Mouse (Mus musculus) G1E (cell line): ENCODE measurements around the gene Prkaca.

Experiments
- CTCF ChIP-seq: IDR thresholded peaks from 2 replicates; pipeline ENCODE4 v1.5.1; 2012; ENCODE audit warnings: low read depth, low read length, inconsistent platforms, mixed read lengths
- GATA1 ChIP-seq: IDR thresholded peaks from 2 replicates; pipeline ENCODE4 v1.6.1; 2012; ENCODE audit warnings: borderline replicate concordance, low read length, inconsistent platforms, mixed read lengths
- GATA2 ChIP-seq: IDR thresholded peaks from 2 replicates; pipeline ENCODE4 v1.6.1; 2012; ENCODE audit warnings: low read depth, low read length, inconsistent platforms, borderline replicate concordance
- POLR2AphosphoS5 ChIP-seq: IDR thresholded peaks from 2 replicates; pipeline ENCODE4 v1.6.1; 2012; ENCODE audit warnings: low read depth, low read length, inconsistent platforms; ENCODE audit not compliant: insufficient replicate concordance
- TAL1 ChIP-seq: conservative IDR thresholded peaks from 2 replicates; pipeline ENCODE4 v1.6.1; 2012; ENCODE audit warnings: low read depth, low read length, inconsistent platforms, mixed read lengths

- peak; percentile 80; the same call in 1 of the 2 replicates for TF ChIP-seq CTCF
- no peak for TF ChIP-seq TAL1
- no peak for TF ChIP-seq POLR2AphosphoS5
- no peak for TF ChIP-seq GATA1
- TF ChIP-seq GATA2, result no peak
These were observed 51.4 kb downstream of the Prkaca start for GRCm38 (mm10) chr8:84024171-84024570.
